Mouse (Mus musculus): Measurements from ENCODE around the gene Nt5dc1.
A peak's percentile ranks its signal among the peaks of the same experiment; 100 is the strongest.
"Not testable (repeated sequence)": the region's sequence is repeated elsewhere in the genome, so short reads cannot be mapped to it uniquely, and the experiment has no call there.

Gene Nt5dc1

DNA sequence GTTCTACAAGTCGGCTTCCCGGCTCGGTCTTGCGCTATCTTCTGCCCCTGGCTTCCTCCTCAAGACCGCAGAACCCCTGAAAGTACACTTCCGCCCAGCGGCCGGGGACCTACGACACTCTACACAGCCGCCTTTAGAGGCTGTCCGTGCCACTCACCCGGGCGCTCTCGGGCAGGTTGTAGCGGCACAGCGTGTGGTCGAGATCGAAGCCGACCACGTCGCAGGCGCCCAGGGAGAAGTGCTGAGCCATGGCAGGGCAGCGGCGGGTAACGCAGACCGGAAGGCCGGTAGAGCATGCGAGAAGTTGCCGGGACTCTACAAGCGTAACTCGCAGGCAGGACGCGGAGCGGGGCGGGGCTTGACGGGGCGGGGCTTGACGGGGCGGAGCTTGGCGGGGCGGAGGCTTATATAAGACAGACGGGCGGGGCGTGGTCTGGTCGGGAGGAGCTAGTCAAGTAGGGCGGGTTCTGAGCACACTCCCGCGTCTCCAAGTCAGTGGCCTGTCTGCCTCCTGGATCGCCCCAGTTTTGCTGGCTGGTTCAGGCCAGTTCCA lies at the start of gene Nt5dc1:
TSS of gene Nt5dc1 (minus strand) at position 349 of the 553 bp plus-strand sequence.
- DNase-seq (ENCODE audit: low spot score in 2 of 2), result peak; percentile 92 to 96

DNA sequence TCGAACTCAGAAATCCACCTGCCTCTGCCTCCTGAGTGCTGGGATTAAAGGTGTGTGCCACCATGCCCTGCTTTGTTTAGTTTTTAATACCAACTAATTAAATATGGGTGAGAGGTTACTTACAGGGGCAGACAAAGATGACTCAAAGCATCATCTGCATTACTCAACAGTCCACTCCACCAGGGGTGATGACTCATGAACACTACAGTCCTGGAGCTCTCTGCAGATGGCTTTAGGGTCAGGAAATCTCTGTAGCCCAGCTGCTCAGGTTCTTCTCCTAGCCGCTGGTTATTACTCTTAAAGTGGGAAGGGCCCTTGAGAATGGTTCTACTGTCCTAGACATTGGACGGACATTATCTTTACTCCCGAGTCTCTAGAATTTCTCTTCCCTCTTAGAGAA lies 46.0 kb upstream of the Nt5dc1 start:
- no peak for DNase-seq (ENCODE audit: low spot score in 2 of 2)

DNA sequence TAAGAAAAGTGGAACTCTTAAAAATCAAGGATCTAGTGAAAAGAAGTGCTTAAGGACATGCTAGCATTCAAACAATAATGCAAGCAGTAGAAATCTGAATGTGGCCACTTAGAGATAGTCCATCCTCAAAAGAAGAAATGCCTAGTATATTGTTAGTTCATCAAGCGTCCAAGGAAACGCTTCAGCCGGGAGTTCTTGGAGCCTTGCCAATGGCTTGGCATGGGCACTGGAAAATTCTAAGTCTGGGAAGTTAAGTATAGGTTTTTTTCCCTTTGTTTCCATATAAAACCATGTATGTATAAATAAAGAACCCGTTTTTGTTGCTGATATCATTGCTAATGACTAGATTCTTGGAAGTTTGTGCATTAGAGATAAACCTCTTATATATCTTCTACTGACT lies 43.1 kb upstream of the Nt5dc1 start:
- no peak for DNase-seq (ENCODE audit: low spot score in 2 of 2)

DNA sequence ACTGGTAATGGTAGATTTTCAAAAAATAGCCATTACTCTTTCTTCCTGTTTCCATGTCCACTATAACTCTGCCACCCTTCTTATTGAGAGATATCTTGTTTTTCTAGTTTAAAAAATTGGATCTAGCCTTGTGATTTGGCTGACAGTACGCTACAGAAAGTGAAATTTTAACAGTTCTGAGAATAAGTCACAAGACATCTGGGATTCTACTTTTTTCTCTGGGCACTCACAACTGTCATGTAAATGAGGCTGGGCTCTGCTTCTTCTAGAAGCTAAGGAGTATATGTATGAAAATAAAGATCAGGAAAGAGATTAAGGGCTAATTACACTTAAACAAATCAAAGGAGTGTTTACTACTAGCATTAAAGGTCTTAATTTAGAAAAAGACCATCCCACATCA lies 31.1 kb upstream of the Nt5dc1 start:
- no peak for DNase-seq (ENCODE audit: low spot score in 2 of 2)

GRCm38 (mm10) chr10:34434191-34434590 lies 15.8 kb upstream of the Nt5dc1 start:
- not testable (repeated sequence) for DNase-seq (ENCODE audit: low spot score in 2 of 2)

- no peak for DNase-seq (ENCODE audit: low spot score in 2 of 2)
These were observed 13.4 kb upstream of the Nt5dc1 start for GRCm38 (mm10) chr10:34431783-34432182.

DNA sequence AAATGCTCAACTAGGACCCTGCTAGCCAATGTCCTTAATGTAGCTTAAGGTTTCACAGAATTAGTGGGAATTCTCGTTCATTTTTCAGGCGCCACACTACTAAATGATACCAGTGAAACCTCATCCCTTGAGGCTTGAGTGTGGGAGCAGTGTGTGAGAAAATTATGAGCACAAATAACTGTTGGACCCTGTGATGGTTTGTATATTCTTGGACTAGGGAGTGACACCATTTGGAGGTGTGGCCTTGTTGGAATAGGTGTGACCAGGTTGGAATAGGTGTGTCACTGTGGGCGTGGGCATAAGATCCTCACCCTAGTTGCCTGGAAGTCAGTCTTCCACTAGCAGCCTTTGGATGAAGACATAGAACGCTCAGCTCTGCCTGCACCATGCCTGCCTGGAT lies 442 bp upstream of the Nt5dc1 start:
- DNase-seq (ENCODE audit: low spot score in 2 of 2), result not testable (repeated sequence)

DNA sequence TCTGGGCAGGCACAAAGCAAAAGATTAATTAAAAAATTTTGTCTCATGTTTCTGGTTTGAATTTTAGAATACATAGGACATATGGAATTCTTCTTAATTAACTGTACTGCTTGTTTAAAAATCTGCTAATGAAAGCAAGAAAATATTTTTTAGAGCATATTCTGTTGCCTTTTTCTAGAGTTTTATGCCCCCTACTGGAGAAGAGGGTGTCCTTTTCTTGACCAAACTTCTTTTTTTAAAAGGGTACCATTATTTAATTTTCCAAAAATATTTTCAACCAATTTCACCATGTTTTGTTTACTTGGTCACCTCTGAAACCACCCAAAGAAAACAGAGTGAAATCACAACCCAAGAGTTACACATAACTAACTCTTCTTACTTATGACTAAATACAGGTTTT lies 19.1 kb downstream of the Nt5dc1 start:
- DNase-seq (ENCODE audit: low spot score in 2 of 2), result no peak

GRCm38 (mm10) chr10:34396959-34397358 lies 21.4 kb downstream of the Nt5dc1 start:
- DNase-seq (ENCODE audit: low spot score in 2 of 2), result no peak

GRCm38 (mm10) chr10:34389681-34390080 lies 28.7 kb downstream of the Nt5dc1 start, which contains the start of gene Col10a1:
Gene Col10a1, plus strand, starts transcription at chr10:34389981.
- DNase-seq (ENCODE audit: low spot score in 2 of 2), result no peak

- DNase-seq (ENCODE audit: low spot score in 2 of 2), result no peak
These were observed 32.7 kb downstream of the Nt5dc1 start for GRCm38 (mm10) chr10:34385636-34386035.

- DNase-seq (ENCODE audit: low spot score in 2 of 2), result no peak
These were observed 45.0 kb downstream of the Nt5dc1 start for GRCm38 (mm10) chr10:34373332-34373731.

DNA sequence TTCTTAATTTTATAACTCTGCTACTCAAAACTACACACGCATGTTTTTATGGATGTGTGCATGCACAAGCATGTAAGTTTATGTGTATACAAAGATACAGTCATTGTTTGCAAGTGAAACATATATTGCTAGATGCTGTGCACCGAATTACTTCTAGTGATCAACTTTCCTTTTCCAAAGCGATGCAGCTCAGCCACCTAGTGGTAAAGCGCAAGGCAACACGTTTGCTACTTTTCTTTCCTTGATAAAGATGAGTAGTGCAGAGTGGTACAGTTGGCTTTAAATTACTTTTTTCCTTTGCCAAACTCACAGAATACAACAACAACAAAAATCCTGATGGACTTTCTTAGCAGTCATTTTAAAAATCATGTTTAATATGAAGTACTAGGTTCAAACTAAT lies 50.2 kb downstream of the Nt5dc1 start:
- DNase-seq (ENCODE audit: low spot score in 2 of 2), result no peak

GRCm38 (mm10) chr10:34363756-34364155 lies 54.6 kb downstream of the Nt5dc1 start:
- DNase-seq (ENCODE audit: low spot score in 2 of 2), result no peak

DNA sequence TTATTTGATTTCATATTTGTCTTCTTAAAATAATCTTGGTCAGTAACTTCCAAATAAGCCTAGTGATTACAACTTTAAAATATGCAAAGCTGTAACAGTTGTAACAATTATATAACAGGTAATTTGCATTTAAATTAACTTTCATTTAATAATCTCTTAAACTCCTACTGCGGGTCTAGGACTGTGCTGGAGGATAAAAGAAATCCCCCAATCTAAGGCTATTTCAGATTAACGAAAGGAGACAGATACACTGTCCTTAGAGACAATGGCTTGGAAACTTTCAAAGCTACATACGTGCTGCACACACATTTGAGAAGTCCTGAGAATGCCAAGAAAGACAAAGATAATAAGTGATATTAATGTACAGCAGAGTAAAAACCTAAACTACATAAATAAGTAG lies 60.1 kb downstream of the Nt5dc1 start:
- no peak for DNase-seq (ENCODE audit: low spot score in 2 of 2)

DNA sequence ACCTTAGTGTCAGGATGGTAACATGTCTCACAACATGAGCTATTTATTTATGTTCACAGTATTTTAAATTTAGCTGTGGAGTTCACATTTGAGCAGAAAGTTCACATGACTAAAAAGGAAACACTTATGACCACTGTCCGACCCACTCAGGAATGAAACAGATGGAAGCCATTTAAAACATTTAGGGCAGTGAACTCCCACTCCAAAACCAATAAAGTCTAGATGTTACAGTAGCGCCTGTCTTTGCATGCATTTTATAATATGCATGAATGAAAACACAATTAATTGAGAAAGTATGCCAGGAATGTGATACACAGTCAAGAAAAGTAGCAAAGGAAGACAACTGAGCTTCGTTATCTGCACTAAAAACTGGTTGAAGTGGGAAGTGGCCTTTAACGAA lies 66.2 kb downstream of the Nt5dc1 start:
- DNase-seq (ENCODE audit: low spot score in 2 of 2), result no peak

DNA sequence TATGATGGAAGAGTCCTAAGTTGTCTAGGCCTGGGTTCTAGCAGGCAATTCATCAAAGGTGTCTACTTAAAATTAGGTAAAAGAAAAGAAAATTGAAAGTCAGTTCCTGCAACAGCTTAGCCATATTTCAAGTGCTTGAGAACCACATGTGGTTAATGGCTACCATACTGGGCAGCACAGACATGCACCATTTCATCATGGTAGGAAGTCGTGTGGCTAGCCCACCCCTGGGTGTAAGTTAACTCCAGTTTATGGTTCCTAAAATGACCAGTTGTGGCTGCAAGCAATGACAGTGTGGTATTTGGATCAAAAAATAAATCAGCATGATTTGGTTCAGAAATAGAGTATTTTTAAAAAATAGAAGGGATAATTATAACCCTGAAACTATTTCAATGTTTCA lies 76.5 kb downstream of the Nt5dc1 start:
- DNase-seq (ENCODE audit: low spot score in 2 of 2), result no peak

- no peak for DNase-seq (ENCODE audit: low spot score in 2 of 2)
These were observed 77.3 kb downstream of the Nt5dc1 start for GRCm38 (mm10) chr10:34341014-34341413.

DNA sequence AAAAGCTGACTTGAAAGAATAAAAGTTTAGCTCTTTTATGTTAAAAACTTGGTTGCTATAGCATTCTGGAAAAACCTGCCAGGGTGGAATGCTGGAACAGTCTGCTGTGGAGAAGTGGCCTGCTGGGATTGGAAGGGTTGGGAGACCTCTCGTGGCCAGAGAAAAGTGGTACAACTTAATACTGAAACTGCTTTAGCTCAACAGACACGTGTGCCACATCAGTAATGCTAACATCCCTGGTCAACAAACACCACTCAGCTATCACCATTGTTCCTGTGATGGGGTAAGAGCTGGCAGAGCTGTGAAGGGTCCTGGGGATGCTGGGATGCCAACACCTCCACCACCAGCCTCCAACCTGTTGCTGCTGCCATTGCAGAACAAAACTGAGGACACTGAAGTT lies 90.0 kb downstream of the Nt5dc1 start:
- no peak for DNase-seq (ENCODE audit: low spot score in 2 of 2)

GRCm38 (mm10) chr10:34327144-34327543 lies 91.2 kb downstream of the Nt5dc1 start:
- DNase-seq (ENCODE audit: low spot score in 2 of 2), result no peak

DNA sequence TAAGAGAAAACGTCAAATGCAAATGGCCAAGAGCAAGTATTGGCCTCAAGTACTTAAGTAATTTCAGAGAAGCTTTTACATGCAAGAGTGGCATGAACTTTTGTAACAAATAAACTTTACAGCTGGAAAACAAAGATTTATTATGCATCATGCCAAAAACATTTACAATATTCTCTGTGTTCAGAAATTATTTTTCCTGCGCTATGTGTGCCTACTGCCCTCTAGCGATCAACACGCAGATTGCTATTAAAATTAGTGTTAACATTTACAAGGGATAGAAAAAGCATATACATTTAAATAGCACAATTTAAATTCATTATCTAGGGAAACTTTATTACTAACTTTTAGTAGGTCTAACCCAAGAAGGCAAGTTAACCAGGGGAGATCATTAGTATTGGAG lies 91.7 kb downstream of the Nt5dc1 start:
- DNase-seq (ENCODE audit: low spot score in 2 of 2), result peak in 1 of 2 experiments; percentile 10

DNA sequence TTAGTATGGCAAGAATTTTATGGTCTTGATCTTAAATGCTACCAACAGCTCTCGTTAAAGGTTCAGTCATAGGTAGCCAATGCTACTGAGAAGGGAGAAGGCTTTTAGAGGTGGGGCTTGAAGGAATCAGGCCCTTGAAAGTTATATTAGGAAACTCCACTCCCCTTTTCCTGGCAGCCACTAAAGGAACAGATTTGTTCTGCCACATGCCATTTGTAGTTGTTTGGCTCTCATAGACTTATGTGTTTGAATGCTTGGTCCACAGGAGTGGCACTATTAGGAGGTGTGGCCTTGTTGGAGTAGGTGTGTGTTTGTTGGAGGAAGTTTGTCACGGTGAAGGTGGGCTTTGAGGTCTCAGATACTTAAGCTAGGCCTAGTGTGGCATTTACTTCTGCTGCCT lies 97.5 kb downstream of the Nt5dc1 start:
- no peak for DNase-seq (ENCODE audit: low spot score in 2 of 2)

DNA sequence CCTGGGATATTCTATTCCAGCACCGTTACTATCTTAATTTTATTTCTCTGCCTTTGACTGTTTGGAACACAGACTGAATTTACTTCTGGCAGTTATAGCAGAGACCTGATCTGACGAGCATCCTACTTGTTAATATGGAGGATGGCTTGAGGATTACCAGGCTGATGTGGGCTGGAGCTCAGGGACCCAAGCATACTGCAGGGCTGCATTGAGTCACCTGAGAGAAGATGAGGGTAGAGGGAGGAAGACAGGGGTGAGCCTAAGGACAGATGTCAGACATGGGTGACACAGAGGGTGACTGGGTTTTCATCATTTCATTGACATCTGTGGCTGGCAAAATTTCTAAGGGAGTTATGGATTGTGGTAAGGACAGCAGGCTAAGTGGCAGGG lies 101.1 kb downstream of the Nt5dc1 start:
- DNase-seq (ENCODE audit: low spot score in 2 of 2), result no peak

DNA sequence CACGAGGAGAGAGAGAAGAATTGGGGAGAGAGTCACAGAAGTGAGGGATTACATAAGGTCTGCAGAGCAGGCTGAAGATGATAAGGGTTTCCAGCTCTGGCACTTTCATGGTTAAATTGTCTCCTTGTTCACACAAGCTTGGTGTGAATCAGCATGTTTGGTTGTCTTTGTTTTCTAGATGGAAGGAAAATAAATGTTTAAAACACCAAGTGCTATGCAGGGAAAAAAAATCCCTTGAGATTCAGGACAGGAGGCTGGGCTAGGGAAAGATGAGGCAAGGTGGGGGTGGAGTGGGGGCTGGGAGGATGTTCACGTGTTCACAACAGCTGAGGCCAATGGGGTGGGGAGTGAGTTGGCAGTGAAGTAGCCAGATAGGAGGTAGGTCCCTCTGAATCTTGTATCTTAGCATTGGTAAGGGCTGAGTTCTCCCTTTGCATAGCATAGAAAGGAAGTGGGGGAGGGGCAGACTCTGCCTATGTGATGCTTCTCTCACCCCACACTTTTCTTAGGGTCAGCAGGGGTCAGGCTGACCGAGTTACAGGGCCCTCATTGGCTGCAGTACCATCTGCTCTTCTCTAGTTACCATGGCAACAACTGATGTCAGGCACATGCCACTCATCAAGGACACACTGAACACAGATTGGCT lies 101.7 kb downstream of the Nt5dc1 start:
- no peak for DNase-seq (ENCODE audit: low spot score in 2 of 2)
